Mouse (Mus musculus) kidney, adult 2 months (tissue): ENCODE measurements around the gene 4930447C04Rik.

Source experiments
- CTCF ChIP-seq: fragments of 200-500 bp; conservative IDR thresholded peaks from 2 replicates; pipeline ENCODE4 v1.5.1; 2011; ENCODE audit warnings: low read depth, mild to moderate bottlenecking, control low read depth, low read length, moderate library complexity, mixed read lengths; ENCODE audit not compliant: insufficient read depth, insufficient read length
- POLR2A ChIP-seq: fragments of 200-500 bp; IDR thresholded peaks from one replicate; pipeline ENCODE4 v1.6.1; 2011; ENCODE audit warnings: low read depth, low read length, control low read depth

- TF ChIP-seq POLR2A (no peak), CTCF (no peak)
Observed at GRCm38 (mm10) chr12:72958446-72958845, 17.9 kb upstream of the 4930447C04Rik start.
